Mouse (Mus musculus) heart, adult 2 months (tissue): ENCODE measurements around the gene Smim12.

Experiments
- CTCF ChIP-seq: fragments of 200-600 bp; IDR thresholded peaks from 2 replicates; pipeline ENCODE4 v1.8.1; 2022; ENCODE audit warnings: antibody characterized with exemption, mild to moderate bottlenecking, moderate library complexity
- EP300 ChIP-seq: fragments of 200-500 bp; IDR thresholded peaks from 2 replicates; pipeline ENCODE4 v1.6.1; 2011; ENCODE audit warnings: low read depth, low read length, control low read depth; ENCODE audit not compliant: insufficient read depth
- POLR2A ChIP-seq: fragments of 200-500 bp; IDR thresholded peaks from 2 replicates; pipeline ENCODE4 v1.6.1; 2011; ENCODE audit warnings: mild to moderate bottlenecking, low read depth, low read length, control low read depth; ENCODE audit not compliant: insufficient read depth

DNA sequence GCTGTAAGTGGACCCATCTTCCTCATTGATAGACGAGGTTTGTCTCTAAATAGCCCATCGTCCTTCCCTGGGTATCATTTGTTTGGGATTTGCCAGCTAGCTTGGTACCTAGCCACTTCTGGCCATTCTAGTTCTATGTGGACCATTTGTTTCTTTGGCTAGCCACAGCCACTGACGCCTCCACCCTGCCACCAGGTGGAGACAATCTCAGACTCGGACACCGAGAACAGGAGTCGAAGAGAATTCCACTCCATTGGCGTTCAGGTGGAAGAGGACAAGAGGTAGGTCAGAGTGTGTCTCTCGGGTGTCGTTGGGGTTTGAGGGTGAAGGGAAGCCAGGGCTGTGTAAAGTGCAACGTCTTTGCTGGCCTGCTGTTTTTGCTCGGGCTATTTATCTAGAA, 28.5 kb upstream of the Smim12 start:
- TF ChIP-seq CTCF (peak; percentile 44), POLR2A (no peak), EP300 (no peak)
